Mouse (Mus musculus) heart, adult 2 months (tissue): Measurements from ENCODE around the gene Rras2. TPM values are rescaled to one million over a fixed set of nuclear protein-coding genes. Genes with fewer than 3 reads are reported as not detected.

Experiments used
- DNase-seq, 2 experiments: peaks; one replicate each; pipeline ENCODE4 v3.0.0; 2021
- H3K27ac ChIP-seq: fragments of 200-600 bp; 2 replicates; pipeline ENCODE4 v1.8.1; 2022
- H3K27me3 ChIP-seq: fragments of 200-500 bp; 2 replicates; pipeline ENCODE4 v1.6.1; 2012; ENCODE audit warnings: mild to moderate bottlenecking, low read length, inconsistent platforms, mixed read lengths; ENCODE audit not compliant: control insufficient read depth, insufficient read depth
- H3K36me3 ChIP-seq: fragments of 200-500 bp; 2 replicates; pipeline ENCODE4 v1.6.1; 2012; ENCODE audit warnings: low read length, inconsistent platforms; ENCODE audit not compliant: control insufficient read depth, insufficient read depth
- H3K4me1 ChIP-seq: fragments of 200-500 bp; 2 replicates; pipeline ENCODE4 v1.6.1; 2011; ENCODE audit warnings: low read length; ENCODE audit not compliant: control insufficient read depth, insufficient read depth
- H3K4me3 ChIP-seq: fragments of 200-600 bp; 2 replicates; pipeline ENCODE4 v1.8.1; 2022
- H3K79me2 ChIP-seq: fragments of 200-500 bp; replicated peaks from 2 replicates; pipeline ENCODE4 v1.6.1; 2012; ENCODE audit warnings: mild to moderate bottlenecking, inconsistent platforms, low read length, moderate library complexity, mixed read lengths; ENCODE audit not compliant: control insufficient read depth, insufficient read depth
- H3K9ac ChIP-seq: fragments of 200-500 bp; 2 replicates; pipeline ENCODE4 v1.6.1; 2012; ENCODE audit warnings: low read depth, mild to moderate bottlenecking, control low read depth, inconsistent platforms, low read length, mixed read lengths
- CTCF ChIP-seq: fragments of 200-600 bp; IDR thresholded peaks from 2 replicates; pipeline ENCODE4 v1.8.1; 2022; ENCODE audit warnings: antibody characterized with exemption, mild to moderate bottlenecking, moderate library complexity
- EP300 ChIP-seq: fragments of 200-500 bp; IDR thresholded peaks from 2 replicates; pipeline ENCODE4 v1.6.1; 2011; ENCODE audit warnings: low read depth, low read length, control low read depth; ENCODE audit not compliant: insufficient read depth
- POLR2A ChIP-seq: fragments of 200-500 bp; IDR thresholded peaks from 2 replicates; pipeline ENCODE4 v1.6.1; 2011; ENCODE audit warnings: mild to moderate bottlenecking, low read depth, low read length, control low read depth; ENCODE audit not compliant: insufficient read depth
- WGBS: fragments of 180-500 bp; shearing (Covaris S2); methylation state at CpG from one replicate; pipeline ENCODE4 v1.1.7; 2018; 5-methylcytosine and 5-hydroxymethylcytosine counted together
- intact Hi-C: fragments of 180-260 bp; cut with DNase I; formaldehyde crosslinking; loops from one replicate; pipeline ENCODE4 v1.15.1; 2025
- polyA plus RNA-seq: library from polyadenylated mRNA; depleted of rRNA; stranded (reverse); fragments of >200 nt; gene quantifications from 2 replicates; pipeline ENCODE4 v1.2.3, GENCODE M21; 2012
- total RNA-seq, 2 experiments: library from RNA; stranded (reverse); gene quantifications; 2 replicates each; pipeline ENCODE4 v1.2.3; 2021

The Rras2 gene
- total and polyA plus RNA-seq, 3 experiments: 17.5 to 52.0 (median 48.5) TPM

GRCm38 (mm10) chr7:114090892-114091545 lies 26.6 kb downstream of the Rras2 start:
- no peak for DNase-seq
- Histone ChIP-seq H3K27ac (no peak overlapping the region), H3K27me3 (no peaks in the 10 kb centered on the region), H3K4me1 (peaks cover 10% of the 10 kb centered on the region), H3K4me3 (no peak overlapping the region), H3K9ac (no peak overlapping the region), H3K36me3 (no peaks in the 10 kb centered on the region), H3K79me2 (peaks cover 2% of the 10 kb centered on the region; the same call in 1 of the 2 replicates)
- no peak for TF ChIP-seq EP300
- no peak for TF ChIP-seq CTCF
- TF ChIP-seq POLR2A: no peak
- intact Hi-C loops: no loop called here
- 72% methylated on average over 10 of the region's 10 CpGs for WGBS

GRCm38 (mm10) chr7:114090231-114090630 lies 27.4 kb downstream of the Rras2 start:
- H3K4me1 ChIP-seq: peaks cover 8% of the 10 kb centered on the region
- no peak overlapping the region for H3K9ac ChIP-seq
- no peaks in the 10 kb centered on the region for H3K36me3 ChIP-seq
- peaks cover 4% of the 10 kb centered on the region; the same call in 1 of the 2 replicates for H3K79me2 ChIP-seq
- intact Hi-C loops: no loop called here
- H3K27me3 ChIP-seq: no peaks in the 10 kb centered on the region
- 73% methylated on average over 3 of the region's 3 CpGs for WGBS
- TF ChIP-seq POLR2A (no peak), CTCF (no peak), EP300 (no peak)
- DNase-seq: no peak
- H3K4me3 ChIP-seq: no peak overlapping the region
- no peak overlapping the region for H3K27ac ChIP-seq

GRCm38 (mm10) chr7:114088918-114089317 lies 28.7 kb downstream of the Rras2 start:
- H3K36me3 ChIP-seq: no peaks in the 10 kb centered on the region
- DNase-seq: no peak
- H3K9ac ChIP-seq: no peak overlapping the region
- no peak overlapping the region for H3K27ac ChIP-seq
- intact Hi-C loops: no loop called here
- H3K27me3 ChIP-seq: no peaks in the 10 kb centered on the region
- no peak for TF ChIP-seq EP300
- no peak for TF ChIP-seq CTCF
- TF ChIP-seq POLR2A: no peak
- 63% methylated on average over 5 of the region's 5 CpGs for WGBS
- peaks cover 7% of the 10 kb centered on the region for H3K4me1 ChIP-seq
- H3K4me3 ChIP-seq: no peak overlapping the region
- H3K79me2 ChIP-seq: peaks cover 5% of the 10 kb centered on the region; the same call in 1 of the 2 replicates

- intact Hi-C loops: no loop called here
- H3K4me1 ChIP-seq: peaks cover 7% of the 10 kb centered on the region
- H3K36me3 ChIP-seq: no peaks in the 10 kb centered on the region
- peaks cover 7% of the 10 kb centered on the region; the same call in 1 of the 2 replicates for H3K79me2 ChIP-seq
- TF ChIP-seq POLR2A (no peak), EP300 (no peak), CTCF (no peak)
- H3K27ac ChIP-seq: no peak overlapping the region
- no peak for DNase-seq
- H3K9ac ChIP-seq: no peak overlapping the region
- 50% methylated on average over 11 of the region's 11 CpGs for WGBS
- H3K4me3 ChIP-seq: no peak overlapping the region
- no peaks in the 10 kb centered on the region for H3K27me3 ChIP-seq
Measured at GRCm38 (mm10) chr7:114087986-114088385, 29.6 kb downstream of the Rras2 start.

- no peak for DNase-seq
- WGBS: 37% methylated on average over 6 of the region's 6 CpGs
- H3K4me3 ChIP-seq: no peak overlapping the region
Measured at GRCm38 (mm10) chr7:114087341-114087740, 30.2 kb downstream of the Rras2 start.

GRCm38 (mm10) chr7:114086021-114086710 lies 31.4 kb downstream of the Rras2 start:
- no peak for DNase-seq
- H3K4me3 ChIP-seq: no peak overlapping the region
- peaks cover 5% of the 10 kb centered on the region; the same call in 1 of the 2 replicates for H3K79me2 ChIP-seq
- H3K27me3 ChIP-seq: no peaks in the 10 kb centered on the region
- TF ChIP-seq EP300: no peak
- no peak for TF ChIP-seq POLR2A
- no peak for TF ChIP-seq CTCF
- 53% methylated on average over 6 of the region's 6 CpGs for WGBS
- H3K36me3 ChIP-seq: no peaks in the 10 kb centered on the region
- no peak overlapping the region for H3K27ac ChIP-seq
- intact Hi-C loops: no loop called here
- no peak overlapping the region for H3K9ac ChIP-seq
- H3K4me1 ChIP-seq: peaks cover 5% of the 10 kb centered on the region

More at GRCm38 (mm10) chr7:114087341-114087740, 30.2 kb downstream of the Rras2 start:
- Histone ChIP-seq H3K36me3 (no peaks in the 10 kb centered on the region), H3K27ac (no peak overlapping the region), H3K4me1 (peaks cover 5% of the 10 kb centered on the region), H3K79me2 (peaks cover 5% of the 10 kb centered on the region; the same call in 1 of the 2 replicates), H3K27me3 (no peaks in the 10 kb centered on the region), H3K9ac (no peak overlapping the region)
- no peak for TF ChIP-seq CTCF
- no peak for TF ChIP-seq EP300
- no peak for TF ChIP-seq POLR2A
- intact Hi-C loops: no loop called here
